Mouse (Mus musculus): ENCODE data around the gene Ppp1cc. TPM values are rescaled to one million over a fixed set of nuclear protein-coding genes. Genes with fewer than 3 reads are reported as not detected.
A peak's percentile ranks its signal among the peaks of the same experiment; 100 is the strongest.
"Not testable (repeated sequence)": the region's sequence is repeated elsewhere in the genome, so short reads cannot be mapped to it uniquely, and the experiment has no call there.

The Ppp1cc gene
- polyA plus RNA-seq, 1 experiment from 2014 or later = 137 TPM

- DNase-seq (ENCODE audit: low spot score) = no peak
- no peak for ATAC-seq
- no peak overlapping the region for H3K9ac ChIP-seq (replicated peaks; ENCODE audit: low read depth)
- H3K4me2 ChIP-seq (replicated peaks; ENCODE audit: low read depth, low read length) = no peak overlapping the region
- H3K4me1 ChIP-seq (ENCODE audit: insufficient read depth, low read depth, low read length) = 0 out of 2 replicates have a peak, but pooled peaks cover 3% of the 10 kb centered on the region
- H3K9me3 ChIP-seq (ENCODE audit: low read length) = no peaks in the 10 kb centered on the region
- H3K27me3 ChIP-seq (replicated peaks; ENCODE audit: insufficient read depth, low read length) = no peaks in the 10 kb centered on the region
- H3K36me3 ChIP-seq (ENCODE audit: insufficient read depth, low read length) = no peaks in the 10 kb centered on the region
- H3K4me3 ChIP-seq (ENCODE audit: low read depth, low read length) = no peak overlapping the region
- H3K27ac ChIP-seq (ENCODE audit: low read length) = no peak overlapping the region
- TF ChIP-seq EP300 (IDR thresholded peaks at IDR 0.05) (no peak), CTCF (IDR thresholded peaks at IDR 0.05) (no peak)
- 53% methylated on average over 6 of the region's 6 CpGs for WGBS
These were observed 50.8 kb downstream of the Ppp1cc start for GRCm38 (mm10) chr5:122208909-122209308.

- 6% methylated on average over 21 of the region's 21 CpGs for WGBS
- H3K27ac ChIP-seq (ENCODE audit: low read length) = no peak overlapping the region
- no peaks in the 10 kb centered on the region for H3K27me3 ChIP-seq (replicated peaks; ENCODE audit: insufficient read depth, low read length)
- H3K4me1 ChIP-seq (ENCODE audit: insufficient read depth, low read depth, low read length) = 0 out of 2 replicates have a peak, but pooled peaks cover 3% of the 10 kb centered on the region
- H3K4me3 ChIP-seq (ENCODE audit: low read depth, low read length) = peak overlapping the region; percentile 13; the same call in 1 of the 2 replicates
- no peaks in the 10 kb centered on the region for H3K9me3 ChIP-seq (ENCODE audit: low read length)
- peak; percentile 60 for ATAC-seq
- peak overlapping the region; percentile 57 for H3K4me2 ChIP-seq (replicated peaks; ENCODE audit: low read depth, low read length)
- H3K36me3 ChIP-seq (ENCODE audit: insufficient read depth, low read length) = no peaks in the 10 kb centered on the region
- peak; percentile 52 for DNase-seq (ENCODE audit: low spot score)
- no peak overlapping the region for H3K9ac ChIP-seq (replicated peaks; ENCODE audit: low read depth)
- TF ChIP-seq CTCF (IDR thresholded peaks at IDR 0.05) (no peak), EP300 (IDR thresholded peaks at IDR 0.05) (no peak)
These were observed 51.7 kb downstream of the Ppp1cc start for GRCm38 (mm10) chr5:122209591-122210368.

GRCm38 (mm10) chr5:122210890-122211289, 52.8 kb downstream of the Ppp1cc start:
- H3K9ac ChIP-seq (replicated peaks; ENCODE audit: low read depth) = no peak overlapping the region
- H3K9me3 ChIP-seq (ENCODE audit: low read length) = no peaks in the 10 kb centered on the region
- TF ChIP-seq CTCF (IDR thresholded peaks at IDR 0.05) (no peak), EP300 (IDR thresholded peaks at IDR 0.05) (no peak)
- 91% methylated on average over 8 of the region's 8 CpGs for WGBS
- no peak overlapping the region for H3K4me2 ChIP-seq (replicated peaks; ENCODE audit: low read depth, low read length)
- H3K27ac ChIP-seq (ENCODE audit: low read length) = no peak overlapping the region
- DNase-seq (ENCODE audit: low spot score) (no peak), ATAC-seq (no peak)
- H3K4me3 ChIP-seq (ENCODE audit: low read depth, low read length) = no peak overlapping the region
- H3K27me3 ChIP-seq (replicated peaks; ENCODE audit: insufficient read depth, low read length) = no peaks in the 10 kb centered on the region
- H3K36me3 ChIP-seq (ENCODE audit: insufficient read depth, low read length) = no peaks in the 10 kb centered on the region
- H3K4me1 ChIP-seq (ENCODE audit: insufficient read depth, low read depth, low read length) = 0 out of 2 replicates have a peak, but pooled peaks cover 3% of the 10 kb centered on the region

GRCm38 (mm10) chr5:122212125-122212524, 54.0 kb downstream of the Ppp1cc start:
- H3K4me2 ChIP-seq (replicated peaks; ENCODE audit: low read depth, low read length) = no peak overlapping the region
- no peak overlapping the region for H3K9ac ChIP-seq (replicated peaks; ENCODE audit: low read depth)
- H3K9me3 ChIP-seq (ENCODE audit: low read length) = no peaks in the 10 kb centered on the region
- 74% methylated on average over 8 of the region's 8 CpGs for WGBS
- no peak overlapping the region for H3K27ac ChIP-seq (ENCODE audit: low read length)
- no peak overlapping the region for H3K4me3 ChIP-seq (ENCODE audit: low read depth, low read length)
- ATAC-seq (no peak), DNase-seq (ENCODE audit: low spot score) (no peak)
- TF ChIP-seq EP300 (IDR thresholded peaks at IDR 0.05) (no peak), CTCF (IDR thresholded peaks at IDR 0.05) (no peak)
- H3K27me3 ChIP-seq (replicated peaks; ENCODE audit: insufficient read depth, low read length) = no peaks in the 10 kb centered on the region
- no peaks in the 10 kb centered on the region for H3K36me3 ChIP-seq (ENCODE audit: insufficient read depth, low read length)
- H3K4me1 ChIP-seq (ENCODE audit: insufficient read depth, low read depth, low read length) = 0 out of 2 replicates have a peak, but pooled peaks cover 3% of the 10 kb centered on the region

GRCm38 (mm10) chr5:122212820-122213219, 54.7 kb downstream of the Ppp1cc start:
- not testable (repeated sequence) for H3K4me2 ChIP-seq (replicated peaks; ENCODE audit: low read depth, low read length); H3K4me1 ChIP-seq (ENCODE audit: insufficient read depth, low read depth, low read length); H3K4me3 ChIP-seq (ENCODE audit: low read depth, low read length); ATAC-seq; DNase-seq (ENCODE audit: low spot score); H3K27me3 ChIP-seq (replicated peaks; ENCODE audit: insufficient read depth, low read length); H3K9me3 ChIP-seq (ENCODE audit: low read length); H3K9ac ChIP-seq (replicated peaks; ENCODE audit: low read depth); H3K27ac ChIP-seq (ENCODE audit: low read length); H3K36me3 ChIP-seq (ENCODE audit: insufficient read depth, low read length)
- WGBS = 89% methylated on average over 1 of the region's 1 CpGs
- peak; percentile 27; the same call in 1 of the 2 replicates for TF ChIP-seq CTCF (IDR thresholded peaks at IDR 0.05)

GRCm38 (mm10) chr5:122213861-122214260, 55.8 kb downstream of the Ppp1cc start:
- WGBS = 91% methylated on average over 6 of the region's 6 CpGs
- H3K4me3 ChIP-seq (ENCODE audit: low read depth, low read length) = no peak overlapping the region
- no peaks in the 10 kb centered on the region for H3K9me3 ChIP-seq (ENCODE audit: low read length)
- no peaks in the 10 kb centered on the region for H3K36me3 ChIP-seq (ENCODE audit: insufficient read depth, low read length)
- ATAC-seq (no peak), DNase-seq (ENCODE audit: low spot score) (no peak)
- no peak overlapping the region for H3K4me2 ChIP-seq (replicated peaks; ENCODE audit: low read depth, low read length)
- no peak overlapping the region for H3K27ac ChIP-seq (ENCODE audit: low read length)
- no peaks in the 10 kb centered on the region for H3K27me3 ChIP-seq (replicated peaks; ENCODE audit: insufficient read depth, low read length)
- 0 out of 2 replicates have a peak, but pooled peaks cover 3% of the 10 kb centered on the region for H3K4me1 ChIP-seq (ENCODE audit: insufficient read depth, low read depth, low read length)
- TF ChIP-seq EP300 (IDR thresholded peaks at IDR 0.05) = no peak
- TF ChIP-seq CTCF (IDR thresholded peaks at IDR 0.05) = no peak
- H3K9ac ChIP-seq (replicated peaks; ENCODE audit: low read depth) = no peak overlapping the region

Data from lung, postnatal 0 days (tissue).